Mouse (Mus musculus): ENCODE results near the gene Meox1. TPM values are rescaled to one million over a fixed set of nuclear protein-coding genes. Genes with fewer than 3 reads are reported as not detected.
A peak's percentile ranks its signal among the peaks of the same experiment; 100 is the strongest.

Meox1 gene
- total RNA-seq, 2 experiments from 2014 or later, result 2.9 to 3.6 TPM

DNA sequence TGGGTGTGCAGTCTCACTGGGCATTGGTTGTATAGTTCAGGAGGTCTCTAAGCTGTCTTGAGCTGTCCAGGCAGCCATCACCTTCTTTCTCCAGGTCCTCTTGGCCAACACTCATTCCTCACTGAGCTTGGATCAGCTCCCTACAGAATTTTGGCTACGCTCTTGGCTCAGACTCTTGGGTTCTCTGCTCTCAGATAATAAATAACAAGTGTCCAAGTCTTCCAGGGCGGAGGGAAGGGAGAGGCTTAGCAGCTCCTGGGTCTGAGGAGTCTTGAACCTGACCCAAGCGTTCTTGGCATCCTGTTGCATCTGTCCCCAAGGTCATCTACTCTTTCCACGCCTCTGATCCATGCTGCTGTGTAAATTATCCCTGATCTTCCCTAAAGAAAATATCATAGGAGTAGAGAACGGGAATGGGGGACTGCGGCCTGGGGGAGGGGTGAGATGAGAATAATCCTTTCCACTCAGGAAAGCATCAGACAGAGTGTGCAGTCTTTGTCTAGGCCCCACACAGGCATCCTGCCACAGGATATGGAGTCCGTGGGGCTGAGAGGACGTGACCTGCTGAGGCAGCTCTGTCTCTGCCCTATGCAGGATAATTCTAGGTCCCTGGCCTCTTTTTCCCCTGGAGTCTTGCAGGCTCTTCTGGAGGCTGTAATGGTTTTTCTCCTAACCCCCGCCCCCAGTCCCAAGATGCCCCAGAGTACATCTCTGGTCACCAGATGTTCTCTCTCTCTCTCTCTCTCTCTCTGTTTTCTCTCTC is 38.0 kb downstream of the Meox1 start:
- no peak for DNase-seq (ENCODE audit: low spot score in 2 of 2)

DNA sequence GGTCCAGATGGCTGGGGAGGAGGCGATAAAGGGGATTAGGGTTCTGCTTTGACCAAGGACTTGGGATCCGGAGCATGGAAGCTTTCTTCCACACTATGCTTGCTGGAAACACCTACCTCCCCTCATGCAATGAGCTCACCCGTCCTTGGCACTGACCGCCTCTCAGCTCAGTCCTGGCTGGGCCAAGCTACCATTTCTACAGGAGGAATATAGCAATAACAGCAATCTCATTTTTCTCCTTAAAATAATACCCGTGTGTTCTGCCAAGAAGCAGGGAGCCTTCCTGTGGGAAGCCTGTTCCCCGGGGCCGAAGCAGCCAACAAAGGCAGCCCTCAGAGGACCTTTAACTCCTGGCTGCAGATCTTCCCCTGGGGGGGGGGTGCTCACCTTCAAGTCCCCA is 43.1 kb downstream of the Meox1 start:
- DNase-seq (ENCODE audit: low spot score in 2 of 2), result no peak

DNA sequence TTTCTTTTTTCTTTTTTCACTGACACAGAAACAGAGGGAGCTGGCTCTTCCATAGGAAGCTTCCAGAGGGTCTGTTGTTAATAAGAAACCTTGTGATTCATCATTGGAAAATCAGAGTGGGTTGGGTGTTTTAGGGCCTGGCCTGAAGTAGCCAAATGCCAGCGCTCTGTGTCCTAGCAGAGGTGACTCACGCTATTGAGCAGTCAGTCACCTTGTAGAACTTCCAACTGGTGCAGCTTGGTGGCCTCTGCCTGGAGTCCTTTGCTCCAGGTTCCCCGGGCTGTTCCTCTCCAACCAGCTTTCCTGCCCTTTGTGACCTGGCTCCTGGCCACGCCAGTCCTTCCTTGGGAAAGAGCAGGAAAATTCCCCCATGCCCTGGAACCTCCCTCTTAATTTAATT is 44.9 kb downstream of the Meox1 start:
- no peak for DNase-seq (ENCODE audit: low spot score in 2 of 2)

DNA sequence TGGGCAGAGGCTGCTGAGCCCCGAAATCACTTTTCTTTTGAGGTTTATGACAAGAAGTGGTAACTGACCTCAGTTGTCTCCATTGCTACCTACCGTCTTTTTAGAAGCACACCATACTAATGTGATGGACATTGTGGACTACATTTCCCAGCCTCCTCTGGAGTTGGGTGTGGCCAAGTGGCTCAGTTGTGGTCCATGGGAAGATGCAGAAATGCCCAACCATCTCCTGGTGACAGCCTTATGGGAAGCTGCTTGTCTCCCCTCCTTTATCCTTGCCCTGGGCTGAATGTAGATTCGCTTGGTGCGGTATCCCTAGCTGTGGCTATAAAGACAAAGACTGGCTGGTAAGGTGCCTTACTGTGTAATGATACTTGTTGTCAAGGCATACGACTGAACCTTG is 46.7 kb downstream of the Meox1 start:
- no peak for DNase-seq (ENCODE audit: low spot score in 2 of 2)

DNA sequence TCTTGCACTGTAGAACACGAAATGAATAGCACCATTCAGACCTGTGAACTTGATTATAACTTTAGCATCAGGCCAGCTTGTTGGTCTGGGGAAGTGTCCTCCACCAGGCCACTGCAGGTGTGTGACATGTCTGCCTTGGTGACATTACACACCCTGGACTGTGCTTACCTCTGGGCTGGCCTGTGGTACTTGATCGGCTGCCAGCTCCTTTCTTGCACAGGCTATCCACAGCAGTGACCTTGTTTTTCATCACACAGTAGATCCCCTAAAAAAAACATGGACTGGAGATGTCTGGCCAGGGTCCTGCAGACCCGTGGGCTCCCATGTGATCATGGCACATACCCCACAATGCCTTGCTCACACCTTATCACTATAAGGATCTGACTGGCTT is 51.4 kb downstream of the Meox1 start:
- DNase-seq (ENCODE audit: low spot score in 2 of 2), result no peak

DNA sequence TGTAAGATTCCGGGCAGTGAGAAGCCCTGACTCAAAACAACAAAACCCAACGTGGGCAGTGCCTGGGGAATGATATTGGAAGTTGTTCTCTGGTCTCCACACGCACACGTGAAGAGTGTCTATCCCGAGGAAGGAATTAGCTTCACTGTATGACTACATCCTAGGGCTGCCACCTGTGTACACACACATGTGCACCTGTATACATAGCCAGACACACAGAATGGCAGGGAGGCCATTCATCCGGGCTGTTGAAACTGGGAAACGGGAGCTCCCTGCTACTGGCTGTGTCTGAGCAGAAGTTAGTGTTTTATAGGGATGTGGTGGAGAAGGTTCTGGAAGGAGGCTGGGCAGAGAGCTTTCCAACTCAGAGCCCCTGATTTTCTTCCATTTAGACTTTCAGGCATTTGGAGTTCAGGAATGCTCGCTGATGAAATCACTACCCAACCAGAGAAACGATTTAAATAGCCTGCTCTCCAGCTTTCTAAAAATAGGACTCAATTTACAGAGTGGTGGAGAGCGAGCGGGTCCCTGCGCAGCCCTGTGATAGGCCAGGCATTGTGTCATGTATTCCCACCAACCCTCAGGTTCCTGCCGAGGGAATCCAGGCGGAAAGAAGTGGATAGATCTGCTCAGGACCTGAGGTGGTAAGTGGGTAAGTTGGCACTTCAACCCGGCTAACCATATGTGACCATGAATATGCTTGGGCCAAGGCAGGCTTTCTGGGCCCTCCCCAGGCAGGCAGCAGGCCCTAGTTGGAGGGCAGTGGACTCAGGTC is 52.0 kb downstream of the Meox1 start:
- DNase-seq (ENCODE audit: low spot score in 2 of 2), result no peak

DNA sequence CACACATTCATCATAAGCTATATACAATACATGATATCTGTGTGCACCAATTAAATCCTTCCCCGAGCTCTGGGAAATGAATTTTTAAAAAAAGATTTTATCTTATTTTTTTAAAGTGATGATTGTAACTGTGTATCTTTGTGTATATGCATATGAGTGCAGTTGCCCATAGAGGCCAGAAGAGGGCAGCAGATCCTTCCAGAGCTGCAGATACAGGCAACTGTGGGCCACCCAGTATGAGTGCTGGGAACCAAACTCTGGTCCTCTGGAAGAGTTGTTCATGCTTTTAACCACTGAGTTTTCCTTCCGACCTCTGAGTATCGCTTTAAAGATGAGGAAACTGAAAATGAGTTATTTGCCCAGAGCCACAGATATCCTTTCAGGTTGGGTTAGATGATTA is 53.8 kb downstream of the Meox1 start:
- DNase-seq (ENCODE audit: low spot score in 2 of 2), result no peak

DNA sequence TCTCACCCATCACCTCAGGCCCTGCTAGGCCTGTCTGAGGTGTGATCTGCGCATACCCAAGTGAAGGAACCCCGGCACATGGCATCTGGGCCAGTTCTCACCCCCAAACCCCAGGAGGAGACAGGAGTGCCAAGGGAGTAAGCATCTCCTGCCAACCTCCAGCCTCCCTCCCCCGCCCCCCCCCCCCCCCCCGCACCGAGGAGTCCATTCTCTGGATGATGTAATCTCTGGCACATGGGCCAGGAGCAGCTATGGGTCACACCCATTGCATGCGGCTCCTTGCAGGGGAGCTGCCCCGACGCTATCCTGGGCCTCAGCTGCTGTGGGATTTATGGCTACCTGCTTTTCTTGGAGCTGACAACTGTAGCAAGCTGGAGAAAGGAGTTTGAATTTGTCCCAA is 54.7 kb downstream of the Meox1 start:
- no peak for DNase-seq (ENCODE audit: low spot score in 2 of 2)

DNA sequence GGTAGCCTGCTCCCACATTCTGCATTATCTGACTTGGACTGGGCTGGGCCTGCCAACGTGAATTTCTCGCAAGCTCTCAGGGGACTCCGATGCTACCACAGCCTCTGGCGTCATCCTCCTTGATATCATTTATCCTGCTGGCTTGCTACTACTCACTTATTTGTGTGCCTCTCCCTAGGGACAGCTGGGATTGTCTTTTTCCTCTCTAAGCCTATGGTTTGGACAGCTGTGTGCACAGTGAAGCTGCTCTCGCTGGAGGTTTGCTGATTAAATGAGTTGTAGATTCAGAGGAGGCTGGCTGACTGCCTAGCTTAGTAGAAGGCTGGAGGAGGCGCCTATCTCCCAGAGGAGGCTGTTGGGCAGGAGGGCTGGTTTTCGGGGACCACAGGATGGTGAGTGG is 62.2 kb downstream of the Meox1 start:
- DNase-seq (ENCODE audit: low spot score in 2 of 2), result peak; percentile 15 to 20

DNA sequence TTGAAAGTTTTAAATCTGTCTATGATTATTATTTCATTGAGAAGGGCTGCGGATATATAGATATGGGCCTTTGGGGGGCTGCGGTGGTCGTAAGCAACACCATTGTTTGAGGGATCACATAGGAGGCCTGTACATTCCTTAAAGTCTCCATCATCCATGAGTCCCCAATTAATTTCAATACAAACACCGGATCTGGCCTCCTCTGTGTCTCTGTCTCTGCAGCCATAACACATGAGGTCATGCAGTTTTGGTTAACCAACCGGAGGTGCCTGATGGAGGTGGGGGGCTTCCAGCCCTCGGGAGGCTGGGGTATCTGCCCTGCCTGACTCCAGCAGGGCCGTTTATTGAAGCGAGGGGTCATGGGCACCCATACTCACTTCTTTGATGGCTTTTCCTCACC is 63.6 kb downstream of the Meox1 start:
- DNase-seq (ENCODE audit: low spot score in 2 of 2), result no peak

DNA sequence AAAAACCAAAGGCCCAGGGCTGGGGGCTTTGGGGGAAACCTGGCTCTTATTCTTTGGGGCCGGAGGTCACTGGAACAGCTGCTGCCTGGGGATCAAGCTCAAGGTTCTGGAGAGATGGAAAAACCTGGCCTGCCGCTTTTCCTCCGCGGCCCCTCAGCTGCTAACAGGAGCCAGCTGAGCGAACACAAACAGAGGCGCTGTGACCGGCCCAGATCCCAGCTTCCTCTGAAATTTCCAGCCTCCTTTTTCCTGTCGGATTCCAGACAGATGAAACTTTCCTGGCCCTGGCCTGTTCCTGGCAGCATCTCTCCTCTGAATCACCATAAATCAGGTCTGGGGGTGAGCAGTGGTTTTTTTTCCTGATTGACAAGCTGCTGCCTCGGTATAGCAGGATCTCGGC is 64.1 kb downstream of the Meox1 start:
- DNase-seq (ENCODE audit: low spot score in 2 of 2), result no peak

DNA sequence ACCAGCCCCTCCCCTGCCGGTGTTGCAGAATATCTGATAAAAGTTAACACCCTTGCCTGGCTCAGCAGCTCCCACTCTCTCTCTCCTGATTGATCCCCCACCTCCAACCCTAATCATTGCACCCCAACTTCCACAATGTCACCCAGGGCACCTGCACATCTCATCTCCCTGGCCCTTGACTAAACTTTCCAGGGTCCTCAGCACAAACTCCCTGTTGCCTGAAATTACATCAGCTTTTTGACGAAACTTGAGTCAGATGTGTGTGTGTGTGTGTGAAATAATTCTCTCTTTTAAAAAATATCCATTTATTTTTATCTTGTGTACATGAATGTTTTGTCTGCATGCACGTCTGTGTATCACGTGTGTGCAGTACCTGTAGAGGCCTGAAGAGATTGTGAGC is 65.5 kb downstream of the Meox1 start:
- no peak for DNase-seq (ENCODE audit: low spot score in 2 of 2)

Other genes with a start within 250 kb of the Meox1 start
- 10 to 100 TPM; 12.1 to 13.3 TPM for gene Arl4d, start 228.8 kb downstream of the Meox1 start, total RNA-seq (2021)
- gene Dhx8, start 161.5 kb downstream of the Meox1 start, total RNA-seq (2021), result 10 to 100 TPM; 31.3 to 32.3 TPM
- 10 to 100 TPM; 25.8 to 29.3 TPM for gene Etv4, start 109.0 kb downstream of the Meox1 start, total RNA-seq (2021)
- gene Sost, start 72.6 kb upstream of the Meox1 start, total RNA-seq (2021), result under 1 TPM in 1 of 2 experiments, not detected in 1; 0.23 TPM
- gene Cfap97d1, start 89.9 kb upstream of the Meox1 start, total RNA-seq (2021), result not detected
- gene Dusp3, start 92.6 kb upstream of the Meox1 start, total RNA-seq (2021), result 100 to 1,000 TPM; 121 to 127 TPM
- 10 to 100 TPM; 70.1 to 79.5 TPM for gene Mpp3, start 134.1 kb upstream of the Meox1 start, total RNA-seq (2021)
- gene Cd300lg, start 147.1 kb upstream of the Meox1 start, total RNA-seq (2021), result under 1 TPM in 1 of 2 experiments, not detected in 1; 0.14 TPM
- 100 to 1,000 TPM; 103 to 110 TPM for gene Mpp2, start 194.1 kb upstream of the Meox1 start, total RNA-seq (2021)
- gene Ppy, start 206.9 kb upstream of the Meox1 start, total RNA-seq (2021), result not detected
- not detected for gene Pyy, start 213.5 kb upstream of the Meox1 start, total RNA-seq (2021)